Mouse (Mus musculus) neural tube, embryonic 11.5 days (tissue): ENCODE results near the gene Art4. TPM values are rescaled to one million over a fixed set of nuclear protein-coding genes. Genes with fewer than 3 reads are reported as not detected.
A peak's percentile ranks its signal among the peaks of the same experiment; 100 is the strongest.

Source experiments
- ATAC-seq: fragments of 200-750 bp; cut with Nextera tagmentation; 2 replicates; pipeline ENCODE4 v1.8.0; 2017; ENCODE audit warnings: moderate number of reproducible peaks, mild to moderate bottlenecking, moderate TSS enrichment, moderate library complexity; ENCODE audit not compliant: insufficient read depth, low FRiP score, low TSS enrichment
- DNase-seq: peaks from one replicate; pipeline ENCODE4 v3.0.0-alpha.2; 2015; ENCODE audit warnings: low spot score
- H3K27ac ChIP-seq: fragments of 300-500 bp; sonication (generic); 2 replicates; pipeline ENCODE4 v1.5.1; 2014; ENCODE audit warnings: low read depth, mild to moderate bottlenecking, low read length
- H3K27me3 ChIP-seq: fragments of 300-500 bp; sonication (generic); 2 replicates; pipeline ENCODE4 v1.6.1; 2014; ENCODE audit warnings: mild to moderate bottlenecking, low read length, mixed read lengths; ENCODE audit not compliant: control insufficient read depth, insufficient read depth
- H3K36me3 ChIP-seq: fragments of 300-500 bp; sonication (generic); 2 replicates; pipeline ENCODE4 v1.6.1; 2014; ENCODE audit warnings: mild to moderate bottlenecking, low read length, moderate library complexity, mixed read lengths; ENCODE audit not compliant: control insufficient read depth, insufficient read depth
- H3K4me1 ChIP-seq: fragments of 300-500 bp; sonication (generic); 2 replicates; pipeline ENCODE4 v1.6.1; 2014; ENCODE audit warnings: low read length, mixed read lengths; ENCODE audit not compliant: control insufficient read depth, insufficient read depth
- H3K4me2 ChIP-seq: fragments of 300-500 bp; sonication (generic); 2 replicates; pipeline ENCODE4 v1.6.1; 2014; ENCODE audit warnings: low read depth, mild to moderate bottlenecking, moderate library complexity
- H3K4me3 ChIP-seq: fragments of 300-500 bp; sonication (generic); 2 replicates; pipeline ENCODE4 v1.5.1; 2014; ENCODE audit warnings: low read depth, low read length
- H3K9ac ChIP-seq: fragments of 300-500 bp; sonication (generic); 2 replicates; pipeline ENCODE4 v1.6.1; 2014; ENCODE audit warnings: mild to moderate bottlenecking, low read length
- H3K9me3 ChIP-seq: fragments of 300-500 bp; sonication (generic); 2 replicates; pipeline ENCODE4 v1.6.1; 2016; ENCODE audit warnings: low read length; ENCODE audit not compliant: control insufficient read depth
- WGBS: fragments of 180-500 bp; shearing (Covaris S2); extraction: QIAGEN DNeasy Blood & Tissue Kit; methylation state at CpG from one replicate; pipeline ENCODE4 v1.1.7; 2014; 5-methylcytosine and 5-hydroxymethylcytosine counted together
- polyA plus RNA-seq: library from polyadenylated mRNA; unstranded; fragments of >200 nt; fragmentation: Nextera tagmentation; extraction: Ambion mirVana; gene quantifications from 2 replicates; pipeline ENCODE4 v1.2.1, GENCODE M21; 2014

Gene Art4
- polyA plus RNA-seq, 1 experiment from 2014 or later: 1.6 TPM

GRCm38 (mm10) chr6:136827881-136828561 lies 29.5 kb downstream of the Art4 start, which contains the start of gene Wbp11:
Wbp11 (minus strand) TSS chr6:136828233.
- Histone ChIP-seq H3K9me3 (no peaks in the 10 kb centered on the region), H3K36me3 (peaks cover 2% of the 10 kb centered on the region; the same call in 1 of the 2 replicates), H3K4me1 (peaks cover 3% of the 10 kb centered on the region), H3K9ac (peak within 1 kb of the TSS; percentile 93), H3K27me3 (no peaks in the 10 kb centered on the region), H3K4me2 (peak within 1 kb of the TSS; percentile 56), H3K27ac (peak within 1 kb of the TSS; percentile 40; the same call in 1 of the 2 replicates), H3K4me3 (peak within 1 kb of the TSS; percentile 82)
- DNase-seq: peak; percentile 94
- WGBS: under 1% methylated on average over 38 of the region's 45 CpGs
- peak; percentile 100 for ATAC-seq

- H3K9me3 ChIP-seq: no peaks in the 10 kb centered on the region
- H3K27me3 ChIP-seq: no peaks in the 10 kb centered on the region
- peak within 1 kb of the TSS; percentile 93 for H3K9ac ChIP-seq
- under 1% methylated on average over 34 of the region's 34 CpGs for WGBS
- peak within 1 kb of the TSS; percentile 82 for H3K4me3 ChIP-seq
- ATAC-seq (no peak; the same call in 1 of the 2 replicates), DNase-seq (no peak)
- peak within 1 kb of the TSS; percentile 40; the same call in 1 of the 2 replicates for H3K27ac ChIP-seq
- peaks cover 6% of the 10 kb centered on the region; the same call in 1 of the 2 replicates for H3K36me3 ChIP-seq
- peaks cover 3% of the 10 kb centered on the region for H3K4me1 ChIP-seq
- peak within 1 kb of the TSS; percentile 56 for H3K4me2 ChIP-seq
These were observed 30.0 kb downstream of the Art4 start, which contains the start of gene BC049715 for GRCm38 (mm10) chr6:136827516-136827880. BC049715 (plus strand) TSS chr6:136827626.

GRCm38 (mm10) chr6:136827116-136827515 lies 30.4 kb downstream of the Art4 start:
- WGBS: 23% methylated on average over 7 of the region's 7 CpGs
- Histone ChIP-seq H3K9ac (peak overlapping the region; percentile 93), H3K9me3 (no peaks in the 10 kb centered on the region), H3K4me3 (peak overlapping the region; percentile 82), H3K36me3 (peaks cover 8% of the 10 kb centered on the region; the same call in 1 of the 2 replicates), H3K27ac (no peak overlapping the region), H3K27me3 (no peaks in the 10 kb centered on the region), H3K4me2 (peak overlapping the region; percentile 54), H3K4me1 (peaks cover 3% of the 10 kb centered on the region)
- no peak for ATAC-seq
- no peak for DNase-seq

- H3K9me3 ChIP-seq: no peaks in the 10 kb centered on the region
- H3K36me3 ChIP-seq: peaks cover 21% of the 10 kb centered on the region
- no peak overlapping the region for H3K9ac ChIP-seq
- H3K27ac ChIP-seq: no peak overlapping the region
- no peak overlapping the region for H3K4me2 ChIP-seq
- peaks cover 3% of the 10 kb centered on the region for H3K4me1 ChIP-seq
- 95% methylated on average over 8 of the region's 8 CpGs for WGBS
- no peaks in the 10 kb centered on the region for H3K27me3 ChIP-seq
- H3K4me3 ChIP-seq: no peak overlapping the region
- no peak for ATAC-seq
- no peak for DNase-seq
These were observed 32.5 kb downstream of the Art4 start for GRCm38 (mm10) chr6:136824987-136825386.

- peaks cover 30% of the 10 kb centered on the region for H3K36me3 ChIP-seq
- H3K27me3 ChIP-seq: no peaks in the 10 kb centered on the region
These were observed 36.4 kb downstream of the Art4 start for GRCm38 (mm10) chr6:136821086-136821485.

GRCm38 (mm10) chr6:136820381-136820780 lies 37.2 kb downstream of the Art4 start:
- ATAC-seq: no peak
- H3K27ac ChIP-seq: no peak overlapping the region
- no peaks in the 10 kb centered on the region for H3K9me3 ChIP-seq
- H3K36me3 ChIP-seq: peaks cover 33% of the 10 kb centered on the region
- no peaks in the 10 kb centered on the region for H3K27me3 ChIP-seq
- H3K4me3 ChIP-seq: no peak overlapping the region
- WGBS: 97% methylated on average over 21 of the region's 21 CpGs
- no peak overlapping the region for H3K9ac ChIP-seq
- H3K4me2 ChIP-seq: no peak overlapping the region
- no peaks in the 10 kb centered on the region for H3K4me1 ChIP-seq
- no peak for DNase-seq

More at GRCm38 (mm10) chr6:136821086-136821485, 36.4 kb downstream of the Art4 start:
- WGBS: 95% methylated on average over 18 of the region's 18 CpGs
- ATAC-seq: no peak
- DNase-seq: no peak
- Histone ChIP-seq H3K9me3 (no peaks in the 10 kb centered on the region), H3K9ac (no peak overlapping the region), H3K4me1 (no peaks in the 10 kb centered on the region), H3K4me3 (no peak overlapping the region), H3K4me2 (no peak overlapping the region), H3K27ac (no peak overlapping the region)

GRCm38 (mm10) chr6:136817549-136817948 lies 40.0 kb downstream of the Art4 start:
- no peak overlapping the region for H3K4me3 ChIP-seq
- no peak overlapping the region for H3K27ac ChIP-seq
- H3K27me3 ChIP-seq: no peaks in the 10 kb centered on the region

GRCm38 (mm10) chr6:136816826-136817225 lies 40.7 kb downstream of the Art4 start:
- no peak overlapping the region for H3K27ac ChIP-seq
- no peaks in the 10 kb centered on the region for H3K4me1 ChIP-seq
- DNase-seq (no peak), ATAC-seq (no peak)
- no peak overlapping the region for H3K4me3 ChIP-seq
- peaks cover 39% of the 10 kb centered on the region for H3K36me3 ChIP-seq
- 97% methylated on average over 21 of the region's 21 CpGs for WGBS
- H3K27me3 ChIP-seq: no peaks in the 10 kb centered on the region
- no peaks in the 10 kb centered on the region for H3K9me3 ChIP-seq
- H3K4me2 ChIP-seq: no peak overlapping the region
- no peak overlapping the region for H3K9ac ChIP-seq

More at GRCm38 (mm10) chr6:136817549-136817948, 40.0 kb downstream of the Art4 start:
- no peaks in the 10 kb centered on the region for H3K4me1 ChIP-seq
- H3K9me3 ChIP-seq: no peaks in the 10 kb centered on the region
- H3K36me3 ChIP-seq: peaks cover 39% of the 10 kb centered on the region
- DNase-seq (no peak), ATAC-seq (no peak)
- no peak overlapping the region for H3K4me2 ChIP-seq
- 97% methylated on average over 3 of the region's 3 CpGs for WGBS
- H3K9ac ChIP-seq: no peak overlapping the region

- Histone ChIP-seq H3K4me1 (no peaks in the 10 kb centered on the region), H3K27ac (no peak overlapping the region), H3K27me3 (no peaks in the 10 kb centered on the region), H3K9ac (no peak overlapping the region), H3K4me3 (no peak overlapping the region), H3K36me3 (peaks cover 30% of the 10 kb centered on the region), H3K4me2 (no peak overlapping the region), H3K9me3 (no peaks in the 10 kb centered on the region)
- WGBS: 96% methylated on average over 7 of the region's 7 CpGs
- no peak for ATAC-seq
- no peak for DNase-seq
These were observed 42.2 kb downstream of the Art4 start for GRCm38 (mm10) chr6:136815381-136815780.
